Mouse (Mus musculus): ENCODE measurements around the gene Pigz.
"Not testable (repeated sequence)": the region's sequence is repeated elsewhere in the genome, so short reads cannot be mapped to it uniquely, and the experiment has no call there.

Gene Pigz

DNA sequence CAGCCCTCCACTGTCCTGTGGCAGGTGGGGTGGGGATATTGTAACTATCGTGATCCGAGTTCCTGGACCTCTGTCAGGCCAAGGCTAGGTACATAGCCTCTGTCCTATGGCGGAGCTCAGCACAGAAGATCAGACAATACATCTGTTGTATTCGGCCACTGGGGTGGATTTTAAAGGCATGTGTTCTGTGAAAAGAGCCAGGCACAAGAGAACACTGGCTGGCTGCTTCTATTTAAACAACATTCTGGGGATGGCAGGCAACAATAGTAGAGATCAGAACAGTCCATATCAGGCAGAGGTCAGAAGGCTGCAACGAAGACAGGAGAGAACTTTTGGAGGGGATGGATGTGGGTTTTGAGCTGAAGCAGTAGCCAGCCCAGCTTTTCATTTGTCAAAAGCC, 1.4 kb upstream of the Pigz start:
- DNase-seq (ENCODE audit: low spot score in 2 of 2), result peak in 1 of 2 experiments; percentile 21

DNA sequence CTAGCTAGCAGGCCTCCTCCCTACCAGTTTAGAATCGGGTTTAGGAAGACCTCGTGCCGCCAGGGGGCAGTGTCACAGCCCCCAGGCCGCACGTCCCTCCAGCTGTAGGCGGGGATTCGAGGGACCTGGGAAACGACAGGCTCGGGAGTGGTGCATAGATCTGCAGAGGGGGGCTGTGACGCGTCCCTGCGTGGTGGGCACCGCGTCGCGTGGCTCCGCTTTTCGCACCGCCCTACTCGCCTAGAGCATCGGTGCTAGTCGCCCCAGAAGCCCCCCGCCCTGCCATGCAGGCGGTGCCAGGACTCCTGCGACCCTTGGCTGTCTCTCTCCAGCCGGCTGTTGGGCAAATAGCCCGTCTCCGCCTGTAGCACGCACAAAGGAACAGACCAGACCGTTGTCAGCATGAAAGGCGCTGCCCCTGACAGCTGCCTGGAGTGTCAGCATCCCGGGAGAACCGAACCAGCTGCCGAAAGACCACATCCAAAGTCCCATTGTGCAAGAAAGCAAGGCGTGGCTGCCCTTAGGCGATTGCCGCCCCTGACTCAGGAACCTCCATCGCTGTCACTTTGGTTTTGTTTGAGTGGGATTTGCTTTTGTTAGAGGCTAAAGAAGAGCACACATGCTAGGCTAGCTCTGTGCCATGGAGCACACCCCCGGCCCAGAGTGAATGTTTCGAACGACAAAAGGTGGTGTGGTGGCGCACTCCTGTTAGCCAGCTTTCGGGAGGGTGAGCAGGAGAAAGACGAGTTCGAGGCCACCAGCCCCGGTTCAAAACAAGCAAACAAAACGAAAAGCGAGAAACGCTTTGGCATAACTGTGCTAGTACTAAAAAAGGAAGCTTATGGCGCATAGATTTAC, 582 bp upstream of the Pigz start:
- peak; percentile 96 to 98 for DNase-seq (ENCODE audit: low spot score in 2 of 2)

DNA sequence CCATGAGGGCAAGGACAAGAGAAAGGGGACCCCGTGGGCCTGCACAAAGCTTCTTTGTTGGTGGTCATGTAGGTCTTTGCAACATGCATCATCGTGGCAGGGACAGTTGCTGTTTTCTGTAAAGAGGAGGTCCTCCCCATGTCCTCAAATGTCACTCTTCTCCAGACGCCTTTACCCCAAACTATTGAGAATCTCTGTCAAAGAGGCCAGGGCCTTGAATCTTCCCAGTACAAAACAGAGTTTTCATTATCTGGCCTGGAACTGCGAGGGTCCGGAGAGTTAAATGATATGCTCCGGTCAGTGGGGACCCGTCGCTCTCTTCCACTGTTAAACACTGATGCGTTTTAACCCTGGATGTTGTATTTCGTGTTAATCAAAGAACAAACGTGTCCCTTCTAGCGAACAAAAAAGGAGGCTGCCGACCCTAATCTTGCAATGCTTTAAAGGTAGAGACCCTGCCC, 929 bp downstream of the Pigz start:
- DNase-seq (ENCODE audit: low spot score in 2 of 2), result peak in 1 of 2 experiments; percentile 20

DNA sequence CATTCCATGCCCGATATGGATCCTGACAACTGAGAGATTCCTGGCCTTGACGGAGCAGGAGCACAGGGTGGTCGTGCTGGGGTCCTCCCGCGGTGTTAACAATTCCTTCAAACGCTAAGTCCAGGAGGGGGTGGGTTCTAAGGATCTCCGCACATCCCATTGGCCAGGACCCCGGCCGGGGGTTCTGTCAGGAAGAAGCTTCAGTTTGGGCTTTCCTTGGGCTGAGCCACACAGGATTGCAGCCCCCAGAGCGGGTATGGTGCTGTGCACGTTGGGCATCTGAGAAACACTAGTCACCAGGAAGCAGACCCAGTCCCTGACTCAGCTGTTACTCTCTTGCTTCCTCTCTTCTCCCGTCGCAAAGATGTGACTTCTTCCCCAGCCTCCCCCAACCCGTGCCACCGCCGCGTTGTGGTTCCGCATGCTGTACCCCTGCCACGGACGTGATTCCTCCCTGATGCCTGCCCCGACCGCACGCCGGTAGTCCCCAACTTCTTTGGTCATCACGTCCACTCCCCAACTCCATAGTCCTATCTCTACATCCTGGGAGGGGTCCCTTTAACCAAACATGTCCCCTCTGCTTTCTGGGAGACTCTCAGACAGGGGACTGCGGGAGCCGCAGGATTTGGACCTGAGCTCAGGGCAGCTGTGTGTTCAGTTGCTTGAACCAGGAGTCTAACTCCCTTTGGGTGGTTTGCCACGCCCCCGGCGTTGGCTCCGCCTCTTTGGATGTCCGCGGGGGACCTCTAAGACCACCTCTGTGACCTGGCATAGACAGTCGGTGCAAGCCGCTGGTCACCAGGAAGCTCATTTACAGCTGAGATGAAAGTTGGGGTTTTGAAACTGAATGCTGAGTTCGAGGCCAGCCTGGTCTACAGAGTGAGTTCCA, 1.7 kb downstream of the Pigz start:
- DNase-seq (ENCODE audit: low spot score in 2 of 2), result peak; percentile 71 to 78

DNA sequence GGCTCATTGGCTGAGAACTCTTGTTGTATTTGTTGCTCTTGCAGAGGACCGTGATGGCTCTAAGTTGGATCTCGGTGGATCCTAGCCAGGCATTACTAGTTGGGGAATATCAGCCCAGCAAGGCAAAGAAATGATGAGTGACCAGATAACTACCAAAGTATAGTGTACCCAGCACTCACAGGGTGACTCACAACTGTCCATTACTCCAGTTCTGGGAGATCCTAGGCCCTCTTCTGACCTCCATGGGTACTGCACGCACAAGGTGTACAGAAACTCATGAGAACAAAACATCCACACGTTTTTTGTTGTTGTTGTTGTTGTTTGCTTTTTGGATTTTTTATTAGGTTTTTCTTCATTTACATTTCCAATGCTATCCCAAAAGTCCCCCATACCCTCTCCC, 2.9 kb downstream of the Pigz start:
- DNase-seq (ENCODE audit: low spot score in 2 of 2), result no peak

DNA sequence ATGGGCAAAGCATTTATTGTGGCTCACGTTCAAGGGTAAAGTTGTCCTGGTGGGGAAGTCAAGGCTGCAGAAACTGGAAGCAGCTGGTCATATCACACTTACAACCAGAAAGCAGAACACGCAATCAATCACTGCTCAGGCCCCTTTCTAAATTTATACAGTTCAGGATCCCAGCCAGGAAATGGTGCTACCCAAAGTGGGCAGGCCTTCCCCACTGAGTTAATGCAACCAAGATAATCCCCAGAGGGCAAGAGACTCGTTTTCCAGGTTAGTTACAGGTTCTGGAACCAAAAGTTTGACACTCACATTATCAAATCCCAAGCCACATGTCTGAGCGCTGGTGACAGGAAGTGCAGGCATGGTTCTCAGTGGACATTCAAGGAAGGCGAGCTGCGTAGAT, 5.2 kb downstream of the Pigz start:
- no peak for DNase-seq (ENCODE audit: low spot score in 2 of 2)

DNA sequence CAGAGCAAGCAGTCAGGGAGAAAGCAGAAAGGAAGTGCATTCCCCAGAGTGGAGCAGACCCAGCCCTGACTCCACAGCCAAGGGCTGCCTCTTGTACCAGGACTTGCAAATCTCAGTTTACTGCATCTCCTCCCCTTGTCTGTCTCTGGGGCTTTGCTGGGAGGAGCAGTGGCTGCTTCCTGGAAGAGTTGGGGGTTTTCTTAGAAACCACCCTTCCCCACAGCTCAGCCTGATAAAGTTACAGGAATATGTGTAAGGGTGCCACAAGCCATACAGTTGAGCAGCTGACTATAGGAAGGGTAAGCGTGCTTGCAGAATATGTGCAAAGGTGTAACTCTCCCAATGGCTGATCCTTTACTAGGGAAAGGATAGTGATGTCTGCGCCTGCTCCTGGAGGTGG, 6.9 kb downstream of the Pigz start:
- no peak for DNase-seq (ENCODE audit: low spot score in 2 of 2)

DNA sequence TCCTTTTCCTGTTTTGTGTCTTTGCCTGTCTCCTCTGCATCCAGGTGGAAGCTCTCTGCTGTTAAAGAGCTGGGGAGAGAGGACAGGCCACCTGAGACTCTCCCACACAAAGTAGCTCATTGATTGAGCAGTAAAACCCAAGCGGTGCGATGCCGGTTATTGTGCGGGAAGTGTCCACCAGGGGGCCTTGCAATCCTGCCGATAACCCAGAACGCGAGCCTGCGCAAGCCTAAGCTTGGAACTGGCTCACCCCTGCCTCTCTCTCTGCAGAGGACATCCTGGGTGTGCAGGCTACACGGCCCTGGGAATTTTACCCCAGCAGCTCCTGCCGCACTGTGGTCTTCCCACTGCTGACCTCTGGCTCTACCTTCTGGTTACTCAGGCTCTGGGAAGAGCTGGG, 10.3 kb downstream of the Pigz start:
- DNase-seq (ENCODE audit: low spot score in 2 of 2), result peak; percentile 86 to 87

DNA sequence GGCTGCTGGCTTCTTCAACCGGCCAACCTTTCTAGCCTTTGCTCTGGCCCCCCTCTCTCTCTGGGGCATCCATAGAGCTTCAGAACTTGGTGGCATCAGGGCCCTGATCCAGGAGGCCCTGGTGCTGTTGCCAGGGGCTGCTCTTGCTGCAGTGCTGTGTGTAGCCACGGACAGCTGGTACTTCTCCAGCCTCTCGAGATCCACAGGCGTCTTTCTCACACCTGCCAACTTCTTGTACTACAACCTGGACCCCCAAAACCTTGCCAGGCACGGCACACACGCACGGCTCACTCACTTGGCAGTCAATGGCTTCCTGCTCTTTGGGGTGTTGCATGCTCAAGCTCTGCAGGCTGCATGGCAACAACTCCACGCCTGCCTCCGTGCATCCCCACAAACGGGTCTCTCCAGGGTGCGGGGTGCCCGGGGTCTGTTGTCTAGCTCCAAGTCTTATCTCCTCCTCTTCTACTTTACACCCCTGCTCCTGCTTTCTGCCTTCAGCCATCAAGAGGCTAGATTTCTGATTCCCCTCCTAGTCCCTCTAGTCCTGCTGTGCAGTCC, 11.1 kb downstream of the Pigz start:
- DNase-seq (ENCODE audit: low spot score in 2 of 2), result peak; percentile 37 to 54

DNA sequence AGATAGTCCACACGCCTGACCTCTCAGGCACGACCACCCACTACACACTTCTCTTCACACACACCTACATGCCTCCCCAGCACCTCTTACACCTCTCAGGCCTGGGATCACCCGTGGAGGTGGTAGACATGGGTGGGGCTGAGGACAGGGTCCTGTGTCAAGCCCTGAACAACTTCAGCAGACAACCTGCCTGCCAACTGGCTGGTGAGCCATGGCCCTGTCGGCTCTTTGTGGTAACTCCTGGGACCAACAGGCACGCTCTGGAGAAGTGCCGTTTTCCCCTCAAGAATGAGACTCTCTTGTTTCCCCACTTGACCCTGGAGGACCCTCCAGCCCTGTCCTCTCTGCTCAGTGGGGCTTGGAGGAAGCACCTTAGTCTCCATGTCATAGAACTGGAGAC, 11.7 kb downstream of the Pigz start:
- no peak for DNase-seq (ENCODE audit: low spot score in 2 of 2)

DNA sequence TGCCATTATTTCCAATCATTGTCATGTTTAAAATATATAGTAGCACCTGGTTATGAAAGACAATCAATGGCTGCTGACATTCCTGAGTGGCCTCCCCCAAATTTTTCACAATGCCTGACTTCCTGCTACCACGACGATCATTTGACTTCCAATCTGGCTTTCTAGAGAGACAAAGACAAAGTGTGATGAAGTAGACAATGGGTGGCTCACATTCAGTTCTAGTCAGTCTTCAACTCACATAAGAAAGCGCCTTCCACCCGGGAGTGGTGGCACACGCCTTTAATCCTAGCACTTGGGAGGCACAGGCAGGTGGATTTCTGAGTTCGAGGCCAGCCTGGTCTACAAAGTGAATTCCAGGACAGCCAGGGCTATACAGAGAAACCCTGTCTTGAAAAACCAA, 12.3 kb downstream of the Pigz start:
- DNase-seq (ENCODE audit: low spot score in 2 of 2), result not testable (repeated sequence)

DNA sequence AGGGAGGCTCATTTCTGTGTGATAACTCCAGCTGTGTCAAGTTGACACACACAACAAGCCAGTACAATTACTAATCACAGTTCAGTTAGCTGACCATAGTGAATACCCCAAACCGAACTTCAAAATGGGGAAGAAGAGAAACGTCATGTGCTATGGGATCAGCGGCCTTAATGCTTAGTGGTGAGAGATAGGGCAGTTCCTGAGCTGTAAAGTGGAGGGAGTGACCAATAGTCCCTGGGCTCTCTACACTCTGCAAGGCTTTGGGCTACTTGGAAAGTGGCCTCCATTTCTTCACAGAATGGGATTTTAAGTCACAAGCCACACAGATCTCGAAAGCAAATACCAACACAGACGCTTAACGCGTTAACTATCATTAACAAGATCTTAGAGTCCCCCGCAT, 13.7 kb downstream of the Pigz start:
- DNase-seq (ENCODE audit: low spot score in 2 of 2), result no peak

DNA sequence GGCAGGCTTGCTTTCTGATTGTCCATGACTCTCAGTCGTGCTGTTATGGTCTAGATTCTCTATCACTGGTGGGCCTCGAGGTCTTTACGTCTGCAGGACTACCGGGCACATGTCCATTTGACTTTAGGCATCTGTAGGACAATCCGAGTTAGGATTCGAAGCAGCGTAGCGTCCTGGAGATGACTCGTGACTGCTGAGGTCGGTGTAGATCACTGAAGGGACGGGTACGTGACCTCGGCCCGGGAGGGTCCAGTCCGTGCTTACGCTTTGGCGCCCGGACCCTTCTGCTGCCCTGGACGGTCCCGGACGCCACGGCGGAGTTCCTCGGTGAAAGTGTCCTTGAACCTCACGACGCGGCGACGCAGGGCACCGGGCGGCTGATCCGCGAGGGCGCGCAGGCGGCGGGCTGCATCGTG, 14.3 kb downstream of the Pigz start:
- no peak for DNase-seq (ENCODE audit: low spot score in 2 of 2)

DNA sequence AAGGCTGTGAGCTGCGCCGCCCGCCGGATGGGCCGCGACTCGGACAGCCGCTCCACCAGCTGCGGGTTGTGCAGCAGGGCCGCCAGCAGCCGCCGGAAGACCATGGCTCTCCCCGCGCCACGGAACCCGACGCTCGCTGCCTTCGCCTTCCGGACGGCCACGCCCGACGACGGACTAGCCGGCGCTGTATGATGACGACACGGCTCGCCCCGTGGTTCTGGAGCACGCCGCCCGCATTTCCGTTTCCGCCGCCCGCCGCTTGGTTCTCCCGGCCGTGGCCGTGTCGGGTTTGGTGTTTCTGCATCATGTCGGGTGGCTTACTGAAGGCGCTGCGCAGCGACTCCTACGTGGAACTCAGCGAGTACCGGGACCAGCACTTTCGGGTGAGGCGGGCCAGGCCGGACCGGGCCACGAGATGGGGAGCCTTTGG, 14.7 kb downstream of the Pigz start, which contains the start of the genes 0610012G03Rik and Ncbp2:
Gene 0610012G03Rik, minus strand, starts transcription at position 150 of the 430 bp plus-strand sequence.
Gene Ncbp2, plus strand, starts transcription at position 169 of the 430 bp plus-strand sequence.
- peak; percentile 98 to 99 for DNase-seq (ENCODE audit: low spot score in 2 of 2)

DNA sequence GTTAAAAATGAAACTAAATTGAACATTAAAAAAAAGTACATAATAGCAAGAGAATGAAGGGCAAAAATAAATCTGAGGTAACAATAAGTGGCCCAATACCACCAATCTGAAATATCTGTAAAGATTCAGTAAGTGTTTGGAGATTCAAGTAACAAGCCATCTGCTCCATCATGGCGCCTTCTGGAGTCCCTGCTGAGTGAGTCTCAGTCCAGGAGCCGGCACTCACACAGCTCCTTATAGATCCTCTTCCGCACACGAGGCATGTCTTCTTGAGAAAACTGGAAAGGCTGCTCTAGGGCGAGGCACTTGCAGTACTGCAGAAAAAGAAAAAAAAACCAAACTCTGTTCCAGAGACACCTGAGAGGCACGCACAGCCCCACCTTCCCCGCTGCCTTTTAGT, 29.6 kb downstream of the Pigz start:
- DNase-seq (ENCODE audit: low spot score in 2 of 2), result peak; percentile 68 to 82

DNA sequence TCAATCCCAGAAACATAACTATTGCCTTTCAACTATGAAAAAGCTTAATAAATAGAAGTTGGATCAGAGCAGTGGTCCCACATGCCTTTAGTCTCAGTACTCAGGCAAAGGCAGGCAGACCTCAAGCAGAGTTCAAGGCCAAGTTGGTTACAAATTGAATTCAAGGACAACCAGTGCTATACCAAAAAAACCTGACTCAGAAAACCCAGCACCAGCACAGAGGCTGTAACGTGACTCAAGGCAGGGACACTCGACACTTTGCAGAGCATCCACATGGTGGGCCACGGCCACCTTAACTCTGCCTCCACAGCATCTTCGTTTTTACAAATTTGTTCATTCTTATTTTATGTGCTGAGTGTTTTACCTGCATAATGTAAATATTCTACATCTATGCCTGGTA, 41.6 kb downstream of the Pigz start:
- DNase-seq (ENCODE audit: low spot score in 2 of 2), result no peak

DNA sequence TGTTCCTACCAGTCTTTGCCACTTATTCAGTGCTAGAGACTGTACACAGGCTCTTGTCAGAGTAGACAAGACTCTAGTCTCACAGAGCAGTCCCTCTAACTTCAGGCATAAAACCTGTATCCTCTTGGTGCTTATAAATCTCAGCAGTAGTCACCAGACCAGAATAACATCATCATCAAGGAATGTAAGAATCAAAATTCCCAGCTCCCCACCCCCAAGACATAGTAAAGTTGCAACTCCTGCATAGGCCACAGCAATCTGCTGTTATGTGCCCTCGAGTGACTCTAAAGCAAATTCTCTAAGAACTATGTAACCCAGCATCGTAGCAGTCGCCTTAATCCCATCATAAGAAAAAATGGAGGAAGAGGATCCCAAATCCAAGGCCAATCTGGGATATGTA, 45.9 kb downstream of the Pigz start:
- DNase-seq (ENCODE audit: low spot score in 2 of 2), result no peak

DNA sequence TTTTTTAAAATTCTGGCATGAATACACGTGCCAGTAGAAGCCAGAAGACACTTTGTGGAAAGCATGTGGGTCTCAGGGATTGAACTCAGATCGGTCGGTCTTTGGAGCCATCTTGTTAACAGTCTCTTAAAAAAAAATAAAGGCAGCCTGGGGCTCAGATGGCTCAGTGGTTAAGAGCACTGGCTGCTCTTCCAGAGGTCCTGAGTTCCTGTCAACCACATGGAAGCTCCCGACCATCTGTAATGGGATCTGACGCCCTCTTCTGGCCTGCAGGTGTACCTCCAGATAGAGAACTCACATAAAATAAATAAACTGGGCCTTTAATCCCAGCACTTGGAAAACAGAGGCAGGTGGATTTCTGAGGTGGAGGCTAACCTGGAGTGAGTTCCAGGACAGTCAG, 47.3 kb downstream of the Pigz start:
- DNase-seq (ENCODE audit: low spot score in 2 of 2), result no peak

DNA sequence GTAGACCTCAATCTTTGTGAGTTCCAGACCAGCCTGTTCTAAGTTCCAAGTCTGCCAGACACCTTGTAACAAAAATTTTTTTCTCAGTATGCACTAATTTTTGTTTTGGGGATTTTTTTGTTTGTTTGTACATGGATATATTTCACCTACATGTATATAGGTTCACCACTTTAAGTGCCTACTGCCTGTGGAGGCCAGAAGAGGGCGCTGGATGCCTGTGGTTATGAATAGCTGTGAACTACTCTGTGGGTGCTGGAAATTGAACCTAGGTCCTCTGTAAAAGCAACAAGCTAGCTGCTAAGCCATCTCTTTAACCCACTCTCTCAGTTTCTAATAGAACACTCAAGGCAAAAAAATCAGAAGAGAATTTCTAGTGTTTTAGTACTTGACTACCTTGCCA, 58.4 kb downstream of the Pigz start:
- no peak for DNase-seq (ENCODE audit: low spot score in 2 of 2)

DNA sequence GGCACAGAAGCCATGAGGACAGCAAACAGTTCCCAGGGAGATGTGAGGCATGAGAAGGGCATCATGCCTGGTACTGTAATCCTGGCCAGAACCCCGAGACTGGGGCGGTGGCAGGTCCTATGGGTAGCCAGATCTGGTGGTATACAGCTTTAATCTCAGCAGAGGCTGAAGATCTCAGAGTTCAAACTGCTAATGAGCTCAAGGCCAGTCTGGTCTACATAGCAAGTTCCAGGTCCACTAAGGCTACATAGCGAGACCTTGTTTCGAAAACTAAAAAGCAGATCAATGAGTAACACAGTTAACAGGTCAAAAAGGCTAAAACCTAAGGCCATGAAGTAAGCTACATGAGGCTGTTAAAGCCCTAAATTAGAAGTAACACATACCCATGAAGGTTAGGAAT, 59.5 kb downstream of the Pigz start:
- no peak for DNase-seq (ENCODE audit: low spot score in 2 of 2)

DNA sequence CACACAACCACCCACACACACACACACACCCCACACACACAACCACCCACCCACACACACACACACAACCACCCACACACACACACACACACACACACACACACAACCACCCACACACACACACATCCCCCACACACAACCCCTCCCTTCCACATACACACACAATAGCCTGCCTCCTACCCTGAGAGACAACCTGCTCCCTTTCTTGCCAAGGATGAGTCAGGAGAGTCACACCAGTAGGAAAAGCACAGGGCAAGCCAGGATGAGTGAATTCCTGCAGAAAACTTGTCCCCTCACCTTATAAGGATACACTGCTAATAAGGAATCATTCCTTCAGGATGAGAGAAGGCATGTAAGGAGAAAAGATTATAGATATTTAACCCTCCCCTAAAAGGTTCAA, 60.3 kb downstream of the Pigz start:
- no peak for DNase-seq (ENCODE audit: low spot score in 2 of 2)
